ENCODE assay signal across 7 mouse cellular contexts in the genomic region with DNA sequence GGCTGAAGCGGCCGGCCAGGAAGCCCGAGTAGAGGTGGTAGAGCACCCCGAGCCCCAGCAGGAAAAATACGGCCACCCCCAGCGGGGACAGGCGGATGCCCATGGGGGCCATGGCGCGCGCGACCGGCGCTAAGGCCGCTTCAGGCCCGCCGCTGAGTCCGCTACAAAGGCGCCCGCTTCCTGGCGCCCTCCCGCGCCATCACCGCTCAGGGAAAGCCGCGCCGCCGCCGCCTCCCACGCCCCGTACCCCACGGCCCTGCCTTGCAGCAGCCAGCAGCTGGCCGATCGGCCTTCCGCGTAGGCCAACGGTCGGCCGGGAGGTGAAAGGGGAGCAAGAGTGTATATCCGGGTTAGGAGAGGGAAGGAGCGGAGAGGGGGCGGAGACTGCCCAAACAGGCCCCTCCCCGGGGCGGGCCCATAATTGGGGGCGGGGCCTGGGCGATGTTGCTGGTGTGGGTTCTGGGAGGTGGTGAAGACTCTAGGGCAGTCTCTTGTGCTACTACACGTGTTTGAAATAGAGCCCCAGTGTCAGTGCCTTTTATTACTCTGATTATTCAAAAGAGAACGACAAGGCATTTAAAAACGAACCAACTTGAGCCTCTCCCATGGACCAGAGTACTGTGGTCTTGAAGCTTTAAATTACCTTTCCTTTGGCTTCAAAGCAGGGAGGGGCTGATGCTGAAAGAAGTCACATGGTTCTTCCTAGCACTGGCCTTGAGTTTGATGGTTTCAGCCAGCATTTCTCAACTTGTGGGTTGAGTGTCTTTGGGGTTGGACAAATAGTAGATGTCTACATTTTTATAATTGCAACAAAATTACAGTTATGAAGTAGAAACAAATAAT. TPM values are rescaled to one million over a fixed set of nuclear protein-coding genes. Genes with fewer than 3 reads are reported as not detected.
DNase-seq lines count a peak whose midpoint lies in the region; ATAC-seq lines count a peak whose summit lies in the region.

A gene (minus strand): TSS at position 364 of the 843 bp plus-strand sequence.

- H3K4me3 ChIP-seq in embryonic facial prominence, embryonic 11.5 days (ENCODE audit: low read depth, low read length): peak within 1 kb of the TSS; percentile 94
- H3K4me3 ChIP-seq in limb, embryonic 11.5 days (ENCODE audit: low read depth, low read length): peak within 1 kb of the TSS; percentile 91
- peak within 1 kb of the TSS; percentile 99 for H3K4me3 ChIP-seq in midbrain, embryonic 14.5 days (replicated peaks; ENCODE audit: low read depth, low read length)

- peak within 1 kb of the TSS; percentile 95 for H3K9ac ChIP-seq in embryonic facial prominence, embryonic 11.5 days (replicated peaks; ENCODE audit: low read length)
- H3K9ac ChIP-seq in limb, embryonic 11.5 days (ENCODE audit: low read length): peak within 1 kb of the TSS; percentile 96
- H3K9ac ChIP-seq in midbrain, embryonic 14.5 days (replicated peaks; ENCODE audit: low read length): peak within 1 kb of the TSS; percentile 97

- no peaks in the 10 kb centered on the region for H3K27me3 ChIP-seq in embryonic facial prominence, embryonic 11.5 days (ENCODE audit: control insufficient read depth, insufficient read depth, low read length)
- no peaks in the 10 kb centered on the region for H3K27me3 ChIP-seq in limb, embryonic 11.5 days (ENCODE audit: control insufficient read depth, insufficient read depth, low read length)
- no peaks in the 10 kb centered on the region for H3K27me3 ChIP-seq in midbrain, embryonic 14.5 days (ENCODE audit: control insufficient read depth, insufficient read depth, low read length)

- H3K36me3 ChIP-seq in embryonic facial prominence, embryonic 11.5 days (replicated peaks; ENCODE audit: control insufficient read depth, insufficient read depth, low read depth, low read length): no peaks in the 10 kb centered on the region
- no peaks in the 10 kb centered on the region for H3K36me3 ChIP-seq in limb, embryonic 11.5 days (ENCODE audit: control insufficient read depth, insufficient read depth, low read length)
- H3K36me3 ChIP-seq in midbrain, embryonic 14.5 days (ENCODE audit: control insufficient read depth, insufficient read depth, low read length): no peaks in the 10 kb centered on the region

- ATAC-seq in embryonic facial prominence, embryonic 11.5 days (replicated peaks; ENCODE audit: insufficient number of reproducible peaks, low FRiP score, low TSS enrichment, low read depth): peak; percentile 96
- ATAC-seq in granulocyte monocyte progenitor cell, adult 5-6 weeks (replicated peaks; ENCODE audit: poor library complexity, severe bottlenecking): peak; percentile 88
- peak; percentile 97 for ATAC-seq in limb, embryonic 11.5 days (ENCODE audit: insufficient number of reproducible peaks, low FRiP score, low TSS enrichment, low read depth)
- peak; percentile 97 for ATAC-seq in midbrain, embryonic 14.5 days (ENCODE audit: low FRiP score, low TSS enrichment)

- peak within 1 kb of the TSS; percentile 75 for H3K27ac ChIP-seq in embryonic facial prominence, embryonic 11.5 days (replicated peaks; ENCODE audit: low read depth, low read length)
- H3K27ac ChIP-seq in limb, embryonic 11.5 days (replicated peaks; ENCODE audit: low read depth, low read length): peak within 1 kb of the TSS; percentile 68
- H3K27ac ChIP-seq in midbrain, embryonic 14.5 days (replicated peaks; ENCODE audit: low read depth, low read length): peak within 1 kb of the TSS; percentile 88

- WGBS in embryonic facial prominence, embryonic 11.5 days: 1% methylated on average over 48 of the region's 48 CpGs
- WGBS in limb, embryonic 11.5 days: 1% methylated on average over 48 of the region's 48 CpGs
- under 1% methylated on average over 47 of the region's 48 CpGs for WGBS in midbrain, embryonic 14.5 days

- no peaks in the 10 kb centered on the region for H3K9me3 ChIP-seq in embryonic facial prominence, embryonic 11.5 days (replicated peaks; ENCODE audit: control insufficient read depth, low read length)
- no peaks in the 10 kb centered on the region for H3K9me3 ChIP-seq in limb, embryonic 11.5 days (ENCODE audit: control insufficient read depth, low read length)
- H3K9me3 ChIP-seq in midbrain, embryonic 14.5 days (ENCODE audit: control insufficient read depth, low read length): no peaks in the 10 kb centered on the region

- peak; percentile 94 for DNase-seq in adrenal gland, postnatal 14 days
- DNase-seq in embryonic facial prominence, embryonic 11.5 days (ENCODE audit: low spot score): peak; percentile 86
- DNase-seq in kidney, adult 18-20 months: peak; percentile 92
- peak; percentile 91 for DNase-seq in limb, embryonic 11.5 days (ENCODE audit: low spot score)
- DNase-seq in midbrain, embryonic 14.5 days: peak; percentile 89
- peak; percentile 80 to 87 for DNase-seq in spleen, adult 18-20 months

- H3K4me2 ChIP-seq in embryonic facial prominence, embryonic 11.5 days (ENCODE audit: low read depth, low read length): peak within 1 kb of the TSS; percentile 36
- H3K4me2 ChIP-seq in limb, embryonic 11.5 days (ENCODE audit: low read depth, severe bottlenecking): peak within 1 kb of the TSS; percentile 49
- peak within 1 kb of the TSS; percentile 69 for H3K4me2 ChIP-seq in midbrain, embryonic 14.5 days (ENCODE audit: low read length)

- no peaks in the 10 kb centered on the region for H3K4me1 ChIP-seq in embryonic facial prominence, embryonic 11.5 days (ENCODE audit: control insufficient read depth, insufficient read depth, low read length)
- 0 out of 2 replicates have a peak, but pooled peaks cover 3% of the 10 kb centered on the region for H3K4me1 ChIP-seq in limb, embryonic 11.5 days (ENCODE audit: control insufficient read depth, insufficient read depth, low read length)
- peaks cover 23% of the 10 kb centered on the region for H3K4me1 ChIP-seq in midbrain, embryonic 14.5 days (ENCODE audit: control insufficient read depth, insufficient read depth, low read length)

RNA-seq across cellular contexts. Expression of the gene that starts here (rescaled TPM):
- total RNA-seq in adrenal gland, postnatal 14 days (2021): 39.9 and 40.1 TPM in 2 replicates
- 50.4 and 58.0 TPM in 2 replicates for polyA plus RNA-seq in embryonic facial prominence, embryonic 11.5 days (2014; fragmentation: Nextera tagmentation; extraction: Ambion mirVana)
- 25.2 and 26.6 TPM in 2 replicates for total RNA-seq in granulocyte monocyte progenitor cell, adult 5-6 weeks (2014; fragmentation: Nextera tagmentation)
- total RNA-seq in granulocyte monocyte progenitor cell, adult 5-6 weeks (2017): 36.9 and 48.5 TPM in 2 replicates
- polyA plus RNA-seq in limb, embryonic 11.5 days (2014; fragmentation: Nextera tagmentation; extraction: Ambion mirVana): 45.6 and 45.7 TPM in 2 replicates
- polyA plus RNA-seq in midbrain, embryonic 14.5 days (2014; fragmentation: Nextera tagmentation; extraction: Ambion mirVana): 55.4 and 56.0 TPM in 2 replicates

Comparison
In these comparisons a context has a peak if more than half of its experiments do, and no peak if none do; other contexts are left out.
1. Peak in every context shown above with its lines: DNase-seq, ATAC-seq, H3K4me3 ChIP-seq and H3K27ac ChIP-seq.